9 mouse cellular contexts compared by ENCODE assay signal in the genomic region with DNA sequence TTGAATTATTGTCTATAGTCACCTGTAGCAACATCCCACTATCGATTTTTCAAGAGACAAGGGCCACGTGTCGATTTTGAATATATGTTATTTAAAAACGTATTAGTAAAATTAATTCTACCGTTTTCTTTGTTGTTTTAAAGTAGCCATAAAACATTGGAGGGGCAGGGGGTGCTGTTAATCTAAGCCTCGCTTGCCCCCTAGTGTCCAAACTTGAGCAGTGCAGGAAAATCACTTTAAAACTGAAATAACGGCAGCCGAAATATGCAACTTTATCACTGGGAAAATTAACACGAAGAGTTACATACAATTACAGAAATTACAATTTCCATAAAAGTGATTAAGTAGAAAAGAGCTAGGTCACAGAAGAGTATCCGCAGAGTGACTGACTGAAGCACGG. TPM values are rescaled to one million over a fixed set of nuclear protein-coding genes. Genes with fewer than 3 reads are reported as not detected.
DNase-seq lines count a peak whose midpoint lies in the region; ATAC-seq and TF ChIP-seq lines count a peak whose summit lies in the region.
"Had no signal": no experiment of that assay in that cellular context is flagged by ENCODE, and none has a peak within 500 bp of the region (broad histone marks: within the 10 kb centered on the region; RNA-seq: fewer than 3 reads in every experiment).

No protein-coding gene starts in this region.

- no peak for ATAC-seq in embryonic facial prominence, embryonic 14.5 days (ENCODE audit: low read depth)
- no peak for ATAC-seq in erythroid progenitor cell, adult 5-6 weeks (replicated peaks; ENCODE audit: low FRiP score, poor library complexity, severe bottlenecking)

- intact Hi-C loops in gastrocnemius, adult 2 months (cut with DNase I) = loop anchor here (5.0 kb wide), 2 partner anchors 1783 to 1908 kb away; no protein-coding TSS in a partner anchor
- intact Hi-C loops in left cerebral cortex, postnatal 10 days (cut with DNase I) = loop anchor here (5.0 to 10.0 kb wide), 4 partner anchors 570 to 1783 kb away; no protein-coding TSS in a partner anchor

- DNase-seq in gastrocnemius, adult 2 months = no peak
- no peak for DNase-seq in gastrocnemius, postnatal 25 days
- DNase-seq in 3T3-L1 (ENCODE audit: low read depth, low spot score) (peak; percentile 72), MEL-GATA-1-ER (ENCODE audit: extremely low read depth, low read depth) (peak; percentile 29)
- DNase-seq in embryonic facial prominence, embryonic 14.5 days (ENCODE audit: low spot score) = peak; percentile 52
- peak; percentile 27 to 28 for DNase-seq in left cerebral cortex, postnatal 10 days (ENCODE audit: extremely low spot score in 1 of 2, low spot score in 2 of 2)
- peak; percentile 15 for DNase-seq in right cerebral cortex, postnatal 25 days

- no peak overlapping the region for H3K9ac ChIP-seq in embryonic facial prominence, embryonic 14.5 days (ENCODE audit: low read depth, low read length)
- H3K9ac ChIP-seq: limb, embryonic 12.5 days had no signal

- no peak overlapping the region for H3K27ac ChIP-seq in gastrocnemius, adult 2 months
- H3K27ac ChIP-seq in embryonic facial prominence, embryonic 14.5 days (replicated peaks; ENCODE audit: low read depth, low read length) = no peak overlapping the region
- H3K27ac ChIP-seq: limb, embryonic 12.5 days had no signal

- H3K4me2 ChIP-seq in embryonic facial prominence, embryonic 14.5 days (ENCODE audit: low read depth, low read length) = no peak overlapping the region
- H3K4me2 ChIP-seq: limb, embryonic 12.5 days had no signal

- H3K27me3 ChIP-seq in embryonic facial prominence, embryonic 14.5 days (replicated peaks; ENCODE audit: control insufficient read depth, insufficient read depth, low read length) = peaks cover 3% of the 10 kb centered on the region; the same call in 1 of the 2 replicates

- 16% methylated on average over 11 of the region's 11 CpGs for WGBS in embryonic facial prominence, embryonic 14.5 days

- H3K4me3 ChIP-seq in gastrocnemius, adult 2 months = no peak overlapping the region
- no peak overlapping the region for H3K4me3 ChIP-seq in embryonic facial prominence, embryonic 14.5 days (ENCODE audit: low read depth, low read length)
- H3K4me3 ChIP-seq: limb, embryonic 12.5 days had no signal

- H3K4me1 ChIP-seq in embryonic facial prominence, embryonic 14.5 days (ENCODE audit: control insufficient read depth, insufficient read depth, low read length) = no peaks in the 10 kb centered on the region
- H3K4me1 ChIP-seq: limb, embryonic 12.5 days had no signal

- peak; percentile 88 for TF ChIP-seq CTCF in gastrocnemius, adult 2 months (IDR thresholded peaks at IDR 0.05)

- H3K9me3 ChIP-seq in embryonic facial prominence, embryonic 14.5 days (ENCODE audit: control insufficient read depth, low read length) = no peaks in the 10 kb centered on the region
- H3K9me3 ChIP-seq: limb, embryonic 12.5 days had no signal

- no peaks in the 10 kb centered on the region for H3K36me3 ChIP-seq in embryonic facial prominence, embryonic 14.5 days (ENCODE audit: control insufficient read depth, insufficient read depth, low read length)
- H3K36me3 ChIP-seq: limb, embryonic 12.5 days had no signal

RNA-seq across cellular contexts. Expression of a gene that starts 55.2 kb away (rescaled TPM):
- under 1 TPM; 0.20 to 0.31 TPM for total RNA-seq in gastrocnemius, adult 2 months (2021)
- under 1 TPM; 0.23 to 0.46 TPM for total RNA-seq in gastrocnemius, postnatal 25 days (2021)
- polyA plus RNA-seq in embryonic facial prominence, embryonic 14.5 days (2014; fragmentation: Nextera tagmentation; extraction: Ambion mirVana) = 1.4 and 1.9 TPM in 2 replicates
- under 1 TPM; 0.62 to 0.93 TPM for total RNA-seq in left cerebral cortex, postnatal 10 days (2021)
- total RNA-seq in erythroid progenitor cell, adult 5-6 weeks (2015; ENCODE audit: low replicate concordance) = not detected in 2 replicates
- total RNA-seq in erythroid progenitor cell, adult 5-6 weeks (2017; ENCODE audit: low replicate concordance) = not detected in 2 replicates

Comparison
In these comparisons a context has a peak if more than half of its experiments do, and no peak if none do; other contexts are left out.
1. DNase-seq: peak in 3T3-L1 (single experiment), MEL-GATA-1-ER (single experiment), embryonic facial prominence, embryonic 14.5 days (single experiment), left cerebral cortex, postnatal 10 days (2 of 2) and right cerebral cortex, postnatal 25 days (single experiment); none in gastrocnemius, adult 2 months (single experiment) and gastrocnemius, postnatal 25 days (single experiment).